8 mouse cellular contexts compared by ENCODE assay signal in genomic region chr1:183344886-183345816, GRCm38 (mm10). TPM values are rescaled to one million over a fixed set of nuclear protein-coding genes. Genes with fewer than 3 reads are reported as not detected.
DNase-seq lines count a peak whose midpoint lies in the region; ATAC-seq and TF ChIP-seq lines count a peak whose summit lies in the region.

No protein-coding gene starts in this region.

- peaks cover 13% of the 10 kb centered on the region for H3K4me1 ChIP-seq in embryonic facial prominence, embryonic 12.5 days
- peaks cover 5% of the 10 kb centered on the region; the same call in 1 of the 2 replicates for H3K4me1 ChIP-seq in limb, embryonic 11.5 days (ENCODE audit: control insufficient read depth, insufficient read depth, low read length)
- peaks cover 20% of the 10 kb centered on the region for H3K4me1 ChIP-seq in midbrain, embryonic 13.5 days (replicated peaks)
- H3K4me1 ChIP-seq in small intestine, adult 2 months (ENCODE audit: control insufficient read depth, insufficient read depth, insufficient read length, low read length), result peaks cover 4% of the 10 kb centered on the region; the same call in 1 of the 2 replicates

- peaks cover 34% of the 10 kb centered on the region for H3K36me3 ChIP-seq in embryonic facial prominence, embryonic 12.5 days
- H3K36me3 ChIP-seq in limb, embryonic 11.5 days (ENCODE audit: control insufficient read depth, insufficient read depth, low read length), result peaks cover 2% of the 10 kb centered on the region
- H3K36me3 ChIP-seq in midbrain, embryonic 13.5 days, result peaks cover 41% of the 10 kb centered on the region
- peaks cover 24% of the 10 kb centered on the region for H3K36me3 ChIP-seq in small intestine, adult 2 months (ENCODE audit: control insufficient read depth, insufficient read depth, low read length)

- peak; percentile 45 for TF ChIP-seq POLR2A in small intestine, adult 2 months (IDR thresholded peaks at IDR 0.05; ENCODE audit: low read depth, low read length)

- no peak for TF ChIP-seq CTCF in small intestine, adult 2 months (IDR thresholded peaks at IDR 0.05; ENCODE audit: extremely low read depth, insufficient read length, insufficient replicate concordance, low read depth, low read length)

- peak overlapping the region; percentile 70 for H3K27ac ChIP-seq in embryonic facial prominence, embryonic 12.5 days
- H3K27ac ChIP-seq in limb, embryonic 11.5 days (replicated peaks; ENCODE audit: low read depth, low read length), result no peak overlapping the region; the same call in 1 of the 2 replicates
- H3K27ac ChIP-seq in midbrain, embryonic 13.5 days, result peak overlapping the region; percentile 86
- peak overlapping the region; percentile 96 for H3K27ac ChIP-seq in small intestine, adult 2 months (ENCODE audit: insufficient read depth, low read depth, low read length)

- peak overlapping the region; percentile 89 for H3K4me2 ChIP-seq in embryonic facial prominence, embryonic 12.5 days (replicated peaks)
- H3K4me2 ChIP-seq in limb, embryonic 11.5 days (ENCODE audit: low read depth, severe bottlenecking), result peak overlapping the region; percentile 97
- H3K4me2 ChIP-seq in midbrain, embryonic 13.5 days (replicated peaks), result peak overlapping the region; percentile 95

- H3K27me3 ChIP-seq in embryonic facial prominence, embryonic 12.5 days, result no peaks in the 10 kb centered on the region
- H3K27me3 ChIP-seq in limb, embryonic 11.5 days (ENCODE audit: control insufficient read depth, insufficient read depth, low read length), result no peaks in the 10 kb centered on the region
- no peaks in the 10 kb centered on the region for H3K27me3 ChIP-seq in midbrain, embryonic 13.5 days
- no peaks in the 10 kb centered on the region for H3K27me3 ChIP-seq in small intestine, adult 2 months (ENCODE audit: control insufficient read depth, insufficient read depth, low read length)

- under 1% methylated on average over 71 of the region's 72 CpGs for WGBS in embryonic facial prominence, embryonic 12.5 days
- WGBS in limb, embryonic 11.5 days, result under 1% methylated on average over 71 of the region's 72 CpGs
- WGBS in midbrain, embryonic 13.5 days, result under 1% methylated on average over 72 of the region's 72 CpGs
- 1% methylated on average over 72 of the region's 72 CpGs for WGBS in small intestine, adult 2 months

- peak overlapping the region; percentile 86 for H3K9ac ChIP-seq in embryonic facial prominence, embryonic 12.5 days
- H3K9ac ChIP-seq in limb, embryonic 11.5 days (ENCODE audit: low read length), result peak overlapping the region; percentile 82
- H3K9ac ChIP-seq in midbrain, embryonic 13.5 days (replicated peaks), result peak overlapping the region; percentile 95

- H3K9me3 ChIP-seq in embryonic facial prominence, embryonic 12.5 days, result no peaks in the 10 kb centered on the region
- no peaks in the 10 kb centered on the region for H3K9me3 ChIP-seq in limb, embryonic 11.5 days (ENCODE audit: control insufficient read depth, low read length)
- H3K9me3 ChIP-seq in midbrain, embryonic 13.5 days, result no peaks in the 10 kb centered on the region

- peak; percentile 91 for ATAC-seq in embryonic facial prominence, embryonic 12.5 days (ENCODE audit: insufficient number of reproducible peaks, insufficient read depth, low FRiP score, low TSS enrichment)
- peak; percentile 93 for ATAC-seq in limb, embryonic 11.5 days (ENCODE audit: insufficient number of reproducible peaks, low FRiP score, low TSS enrichment, low read depth)
- ATAC-seq in midbrain, embryonic 13.5 days, result peak; percentile 98

- peak overlapping the region; percentile 93 for H3K4me3 ChIP-seq in embryonic facial prominence, embryonic 12.5 days
- H3K4me3 ChIP-seq in limb, embryonic 11.5 days (ENCODE audit: low read depth, low read length), result peak overlapping the region; percentile 84
- H3K4me3 ChIP-seq in midbrain, embryonic 13.5 days (replicated peaks), result peak overlapping the region; percentile 98
- peak overlapping the region; percentile 97 for H3K4me3 ChIP-seq in small intestine, adult 2 months (ENCODE audit: low read depth, low read length)

- DNase-seq in 3T3-L1 (ENCODE audit: low read depth, low spot score), result peak; percentile 90
- DNase-seq in adrenal gland, postnatal 36 days, result peak; percentile 93 to 94
- DNase-seq in heart, adult 11 months, result peak; percentile 99
- peak; percentile 90 for DNase-seq in kidney, adult 18-20 months
- DNase-seq in limb, embryonic 11.5 days (ENCODE audit: low spot score), result peak; percentile 79

RNA-seq across cellular contexts. Expression of gene Mia3, which starts 24.2 kb away (rescaled TPM):
- 100 to 1,000 TPM; 174 to 204 TPM for total RNA-seq in adrenal gland, postnatal 36 days (2021)
- polyA plus RNA-seq in embryonic facial prominence, embryonic 12.5 days (2016; fragmentation: Nextera tagmentation; extraction: Ambion mirVana), result 124 and 128 TPM in 2 replicates
- 103 and 115 TPM in 2 replicates for polyA plus RNA-seq in limb, embryonic 11.5 days (2014; fragmentation: Nextera tagmentation; extraction: Ambion mirVana)
- polyA plus RNA-seq in midbrain, embryonic 13.5 days (2015; fragmentation: Nextera tagmentation; extraction: Ambion mirVana), result 102 and 104 TPM in 2 replicates
- 25.7 and 49.8 TPM in 2 replicates for polyA plus RNA-seq in small intestine, adult 2 months (2012; rRNA removed)

RNA-seq across cellular contexts. Expression of gene Taf1a, which starts 43.6 kb away (rescaled TPM):
- total RNA-seq in adrenal gland, postnatal 36 days (2021), result 10 to 100 TPM; 15.1 to 24.3 TPM
- polyA plus RNA-seq in embryonic facial prominence, embryonic 12.5 days (2016; fragmentation: Nextera tagmentation; extraction: Ambion mirVana), result 24.6 and 25.1 TPM in 2 replicates
- 19.2 and 20.7 TPM in 2 replicates for polyA plus RNA-seq in limb, embryonic 11.5 days (2014; fragmentation: Nextera tagmentation; extraction: Ambion mirVana)
- 16.9 and 18.3 TPM in 2 replicates for polyA plus RNA-seq in midbrain, embryonic 13.5 days (2015; fragmentation: Nextera tagmentation; extraction: Ambion mirVana)
- 1.3 and 1.5 TPM in 2 replicates for polyA plus RNA-seq in small intestine, adult 2 months (2012; rRNA removed)

RNA-seq across cellular contexts. Expression of gene Brox, which starts 48.1 kb away (rescaled TPM):
- total RNA-seq in adrenal gland, postnatal 36 days (2021), result 10 to 100 TPM; 50.5 to 57.0 TPM
- 42.5 and 43.1 TPM in 2 replicates for polyA plus RNA-seq in embryonic facial prominence, embryonic 12.5 days (2016; fragmentation: Nextera tagmentation; extraction: Ambion mirVana)
- polyA plus RNA-seq in limb, embryonic 11.5 days (2014; fragmentation: Nextera tagmentation; extraction: Ambion mirVana), result 40.3 and 41.7 TPM in 2 replicates
- 92.3 and 98.0 TPM in 2 replicates for polyA plus RNA-seq in midbrain, embryonic 13.5 days (2015; fragmentation: Nextera tagmentation; extraction: Ambion mirVana)
- polyA plus RNA-seq in small intestine, adult 2 months (2012; rRNA removed), result 5.8 and 12.5 TPM in 2 replicates

RNA-seq across cellular contexts. Expression of gene Aida, which starts 48.8 kb away (rescaled TPM):
- 10 to 100 TPM; 51.3 to 53.4 TPM for total RNA-seq in adrenal gland, postnatal 36 days (2021)
- 71.1 and 71.6 TPM in 2 replicates for polyA plus RNA-seq in embryonic facial prominence, embryonic 12.5 days (2016; fragmentation: Nextera tagmentation; extraction: Ambion mirVana)
- 26.8 and 42.4 TPM in 2 replicates for polyA plus RNA-seq in limb, embryonic 11.5 days (2014; fragmentation: Nextera tagmentation; extraction: Ambion mirVana)
- 45.3 and 53.6 TPM in 2 replicates for polyA plus RNA-seq in midbrain, embryonic 13.5 days (2015; fragmentation: Nextera tagmentation; extraction: Ambion mirVana)
- polyA plus RNA-seq in small intestine, adult 2 months (2012; rRNA removed), result 2.7 and 5.4 TPM in 2 replicates
